Mouse (Mus musculus): Measurements from ENCODE around the gene Pex19. TPM values are rescaled to one million over a fixed set of nuclear protein-coding genes. Genes with fewer than 3 reads are reported as not detected.

The Pex19 gene
- polyA plus RNA-seq, 1 experiment from 2014 or later: 162 TPM

DNA sequence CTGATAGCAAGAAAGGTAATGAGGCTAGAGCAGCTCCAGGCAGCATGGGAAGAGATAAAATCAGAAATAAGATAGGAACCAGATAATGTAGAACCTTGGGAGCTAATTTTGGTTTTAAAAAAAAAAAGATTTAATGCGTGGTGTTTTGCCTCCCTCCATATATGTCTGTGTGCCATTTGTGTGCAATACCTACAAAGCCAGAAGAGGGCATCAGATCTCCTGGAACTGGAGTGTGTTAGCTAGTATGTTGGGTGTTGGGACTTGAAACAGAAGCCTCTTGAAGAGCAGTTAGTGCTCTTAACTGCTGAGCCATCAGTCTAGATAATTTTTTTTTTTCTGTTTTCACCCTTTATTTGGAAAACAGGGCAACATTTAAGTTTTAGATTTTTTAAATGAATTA lies 17.0 kb downstream of the Pex19 start:
- no peak overlapping the region for H3K9ac ChIP-seq (ENCODE audit: low read depth, low read length)
- no peaks in the 10 kb centered on the region for H3K9me3 ChIP-seq (replicated peaks; ENCODE audit: control insufficient read depth, low read length, poor library complexity, severe bottlenecking)
- no peaks in the 10 kb centered on the region for H3K27me3 ChIP-seq (ENCODE audit: control insufficient read depth, insufficient read depth, low read depth, low read length)
- peaks cover 4% of the 10 kb centered on the region; the same call in 1 of the 2 replicates for H3K4me1 ChIP-seq (ENCODE audit: control insufficient read depth, insufficient read depth, low read length)
- no peaks in the 10 kb centered on the region for H3K36me3 ChIP-seq (ENCODE audit: control insufficient read depth, insufficient read depth, low read length)
- ATAC-seq: no peak
- no peak overlapping the region for H3K4me2 ChIP-seq (ENCODE audit: low read length)
- H3K27ac ChIP-seq (ENCODE audit: low read length): no peak overlapping the region
- 15% methylated on average over 1 of the region's 1 CpGs for WGBS
- no peak overlapping the region for H3K4me3 ChIP-seq (ENCODE audit: low read depth, low read length)

DNA sequence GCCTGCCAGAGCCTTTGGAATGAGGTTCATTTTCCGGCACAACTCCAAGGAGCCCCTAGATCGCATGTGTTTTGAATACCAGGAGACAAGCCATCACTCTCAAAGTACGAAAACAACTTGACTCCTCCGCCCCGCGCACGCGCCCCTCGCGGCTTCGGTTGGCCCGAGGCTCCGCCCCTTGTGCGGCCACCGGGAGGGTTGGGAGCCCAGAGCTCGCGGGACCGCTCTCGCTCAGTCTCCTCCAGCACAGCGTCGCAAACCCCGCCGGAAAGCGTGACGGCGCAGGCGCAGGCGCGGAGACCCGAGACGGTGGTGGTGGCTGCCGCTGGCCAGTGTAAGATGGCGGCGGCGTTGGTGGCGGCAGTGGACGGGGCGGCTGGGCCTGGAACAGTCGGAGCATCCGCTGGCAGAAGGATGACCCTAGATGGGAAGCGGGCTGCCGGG lies 21.3 kb downstream of the Pex19 start, which contains the start of gene Dcaf8:
Gene Dcaf8, plus strand, starts transcription at position 250 of the 444 bp plus-strand sequence.
- peak within 1 kb of the TSS; percentile 92 for H3K27ac ChIP-seq (ENCODE audit: low read length)
- peak; percentile 99 for ATAC-seq
- WGBS: 0% methylated on average over 42 of the region's 42 CpGs

DNA sequence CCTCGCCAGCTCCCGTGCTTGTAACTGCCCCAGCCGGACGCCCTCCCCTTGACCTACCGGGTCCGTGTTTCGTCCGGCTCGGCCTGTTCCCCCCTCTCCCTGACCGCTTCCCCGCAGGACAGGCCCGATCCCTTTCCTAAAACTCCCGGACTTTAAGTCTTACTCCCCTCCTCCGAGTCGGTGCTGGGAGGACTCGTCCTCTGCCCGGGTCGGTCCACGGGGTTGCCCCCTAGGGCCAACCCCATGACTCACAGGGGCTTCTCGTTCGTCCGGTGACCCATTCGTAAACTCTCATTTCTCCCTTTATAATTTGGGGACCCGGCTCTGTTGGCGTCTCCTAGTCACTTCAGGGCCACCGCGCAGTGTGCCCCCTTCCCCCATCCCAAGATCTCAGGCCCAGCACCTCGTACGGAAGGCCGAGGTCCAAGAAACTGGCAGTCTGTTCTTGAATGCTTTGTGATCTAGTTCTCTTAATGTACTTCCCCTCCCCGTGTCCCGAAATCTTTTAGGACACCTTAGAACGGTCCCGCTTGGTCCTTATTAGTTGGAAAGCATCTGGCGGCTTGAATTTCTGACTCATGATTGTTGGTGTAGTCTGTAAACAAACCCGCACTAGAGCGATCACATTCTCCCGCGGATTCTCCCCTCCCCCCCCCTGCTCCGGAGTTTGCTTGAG lies 21.9 kb downstream of the Pex19 start:
- 0% methylated on average over 40 of the region's 40 CpGs for WGBS
- peak overlapping the region; percentile 92 for H3K27ac ChIP-seq (ENCODE audit: low read length)
- peak; percentile 53; the same call in 1 of the 2 replicates for ATAC-seq

More for the DNA sequence above, 21.3 kb downstream of the Pex19 start, which contains the start of gene Dcaf8:
- Histone ChIP-seq H3K9me3 (replicated peaks; ENCODE audit: control insufficient read depth, low read length, poor library complexity, severe bottlenecking) (no peaks in the 10 kb centered on the region), H3K4me3 (ENCODE audit: low read depth, low read length) (peak within 1 kb of the TSS; percentile 91), H3K4me1 (ENCODE audit: control insufficient read depth, insufficient read depth, low read length) (peaks cover 23% of the 10 kb centered on the region), H3K9ac (ENCODE audit: low read depth, low read length) (peak within 1 kb of the TSS; percentile 99), H3K36me3 (ENCODE audit: control insufficient read depth, insufficient read depth, low read length) (0 out of 2 replicates have a peak, but pooled peaks cover 2% of the 10 kb centered on the region), H3K4me2 (ENCODE audit: low read length) (peak within 1 kb of the TSS; percentile 92), H3K27me3 (ENCODE audit: control insufficient read depth, insufficient read depth, low read depth, low read length) (no peaks in the 10 kb centered on the region)

DNA sequence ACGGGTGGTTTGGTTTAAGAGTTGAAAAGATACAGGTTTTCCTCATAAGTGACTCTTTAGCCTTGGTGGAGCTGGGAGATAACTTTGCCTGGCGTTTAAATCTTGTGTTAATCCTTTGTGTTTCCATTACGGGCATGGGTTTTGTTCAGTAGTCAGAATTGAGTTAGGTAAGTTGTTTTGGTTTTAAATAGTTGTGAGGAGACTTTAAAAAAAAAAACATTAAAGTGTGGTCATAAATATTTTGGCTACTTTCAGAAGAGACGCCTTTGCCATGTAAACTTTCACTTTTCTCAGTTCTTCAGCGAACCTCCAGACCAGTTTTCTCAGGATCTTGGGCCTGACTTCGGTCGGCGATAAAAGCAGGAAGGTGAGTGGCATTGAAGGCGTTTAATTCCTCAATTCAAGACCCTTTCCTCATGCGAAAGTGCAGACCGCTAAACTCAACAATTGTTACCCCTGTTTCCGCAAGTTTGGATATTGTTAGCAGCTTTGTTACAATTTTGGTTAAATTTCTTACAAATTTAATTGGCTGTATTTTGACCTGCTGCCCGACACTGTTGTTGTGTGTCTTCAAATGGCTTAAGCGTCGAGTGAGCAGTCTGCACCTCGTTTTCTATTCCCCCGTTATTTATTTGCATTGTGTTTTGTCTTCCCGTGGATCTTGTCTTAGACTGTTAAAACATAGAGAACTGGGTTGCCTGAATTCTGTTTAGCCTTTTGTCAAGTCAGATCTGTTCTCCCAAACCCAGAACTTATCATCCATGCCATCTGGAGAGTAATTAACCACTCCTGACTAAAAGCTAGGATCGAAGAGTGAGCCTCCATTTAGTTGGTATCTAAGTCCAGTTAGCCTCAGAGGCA lies 22.6 kb downstream of the Pex19 start:
- no peak for ATAC-seq
- Histone ChIP-seq H3K4me3 (ENCODE audit: low read depth, low read length) (peak overlapping the region; percentile 91), H3K4me2 (ENCODE audit: low read length) (peak overlapping the region; percentile 92), H3K9ac (ENCODE audit: low read depth, low read length) (peak overlapping the region; percentile 99), H3K27ac (ENCODE audit: low read length) (peak overlapping the region; percentile 92), H3K9me3 (replicated peaks; ENCODE audit: control insufficient read depth, low read length, poor library complexity, severe bottlenecking) (no peaks in the 10 kb centered on the region), H3K4me1 (ENCODE audit: control insufficient read depth, insufficient read depth, low read length) (peaks cover 23% of the 10 kb centered on the region), H3K36me3 (ENCODE audit: control insufficient read depth, insufficient read depth, low read length) (peaks cover 2% of the 10 kb centered on the region; the same call in 1 of the 2 replicates), H3K27me3 (ENCODE audit: control insufficient read depth, insufficient read depth, low read depth, low read length) (no peaks in the 10 kb centered on the region)
- WGBS: 14% methylated on average over 19 of the region's 19 CpGs

More for the DNA sequence above, 21.9 kb downstream of the Pex19 start:
- peaks cover 2% of the 10 kb centered on the region; the same call in 1 of the 2 replicates for H3K36me3 ChIP-seq (ENCODE audit: control insufficient read depth, insufficient read depth, low read length)
- H3K4me1 ChIP-seq (ENCODE audit: control insufficient read depth, insufficient read depth, low read length): peaks cover 23% of the 10 kb centered on the region
- H3K4me2 ChIP-seq (ENCODE audit: low read length): peak overlapping the region; percentile 92
- no peaks in the 10 kb centered on the region for H3K27me3 ChIP-seq (ENCODE audit: control insufficient read depth, insufficient read depth, low read depth, low read length)
- H3K4me3 ChIP-seq (ENCODE audit: low read depth, low read length): peak overlapping the region; percentile 91
- H3K9me3 ChIP-seq (replicated peaks; ENCODE audit: control insufficient read depth, low read length, poor library complexity, severe bottlenecking): no peaks in the 10 kb centered on the region
- H3K9ac ChIP-seq (ENCODE audit: low read depth, low read length): peak overlapping the region; percentile 99

DNA sequence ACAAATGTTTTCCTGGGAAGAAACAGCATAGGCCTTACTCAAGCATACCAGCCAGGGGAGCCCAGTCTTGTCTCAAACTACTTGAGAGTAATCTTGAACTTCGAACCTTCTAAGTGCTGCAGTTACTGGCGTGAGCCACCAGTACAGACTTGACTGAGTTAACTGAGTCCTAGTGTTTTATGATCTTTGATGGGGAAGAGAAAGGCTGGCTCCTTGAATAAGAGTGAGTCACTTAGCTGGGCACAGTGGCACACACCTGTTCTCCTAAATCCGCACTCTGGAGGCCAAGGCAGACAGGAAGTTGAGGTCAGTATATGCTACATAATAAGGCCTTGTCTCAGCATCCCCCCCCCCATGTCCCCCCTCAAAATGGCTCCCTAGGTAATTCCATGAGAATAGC lies 28.0 kb downstream of the Pex19 start:
- no peak for ATAC-seq
- no peak overlapping the region for H3K4me2 ChIP-seq (ENCODE audit: low read length)
- no peaks in the 10 kb centered on the region for H3K9me3 ChIP-seq (replicated peaks; ENCODE audit: control insufficient read depth, low read length, poor library complexity, severe bottlenecking)
- 98% methylated on average over 3 of the region's 3 CpGs for WGBS
- no peaks in the 10 kb centered on the region for H3K27me3 ChIP-seq (ENCODE audit: control insufficient read depth, insufficient read depth, low read depth, low read length)
- H3K27ac ChIP-seq (ENCODE audit: low read length): no peak overlapping the region
- H3K4me1 ChIP-seq (ENCODE audit: control insufficient read depth, insufficient read depth, low read length): peaks cover 10% of the 10 kb centered on the region
- no peak overlapping the region for H3K4me3 ChIP-seq (ENCODE audit: low read depth, low read length)
- H3K36me3 ChIP-seq (ENCODE audit: control insufficient read depth, insufficient read depth, low read length): peaks cover 4% of the 10 kb centered on the region; the same call in 1 of the 2 replicates
- H3K9ac ChIP-seq (ENCODE audit: low read depth, low read length): no peak overlapping the region

DNA sequence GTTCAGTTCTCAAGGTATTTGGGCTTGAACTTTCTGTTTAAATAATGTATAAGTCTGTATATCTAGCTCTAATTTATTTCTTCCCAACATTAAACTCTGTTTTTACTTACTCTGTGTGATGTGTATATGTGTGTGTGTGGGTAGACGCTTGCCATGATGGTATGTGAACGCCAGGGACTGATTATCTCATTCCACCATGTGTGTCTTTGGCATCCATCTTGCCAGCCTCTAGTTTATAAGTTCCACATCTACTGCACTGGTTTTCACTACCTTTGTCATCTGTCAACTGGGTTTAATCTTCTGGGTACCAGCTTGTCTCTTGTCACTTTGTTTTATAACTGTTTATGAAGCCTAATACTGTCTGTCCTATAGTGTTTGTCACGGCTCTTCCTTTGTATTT lies 29.0 kb downstream of the Pex19 start:
- ATAC-seq: no peak
- Histone ChIP-seq H3K27ac (ENCODE audit: low read length) (no peak overlapping the region), H3K4me2 (ENCODE audit: low read length) (no peak overlapping the region), H3K9me3 (replicated peaks; ENCODE audit: control insufficient read depth, low read length, poor library complexity, severe bottlenecking) (no peaks in the 10 kb centered on the region), H3K4me1 (ENCODE audit: control insufficient read depth, insufficient read depth, low read length) (peaks cover 4% of the 10 kb centered on the region), H3K27me3 (ENCODE audit: control insufficient read depth, insufficient read depth, low read depth, low read length) (no peaks in the 10 kb centered on the region), H3K4me3 (ENCODE audit: low read depth, low read length) (no peak overlapping the region), H3K9ac (ENCODE audit: low read depth, low read length) (no peak overlapping the region), H3K36me3 (ENCODE audit: control insufficient read depth, insufficient read depth, low read length) (peaks cover 4% of the 10 kb centered on the region; the same call in 1 of the 2 replicates)
- 91% methylated on average over 3 of the region's 3 CpGs for WGBS

DNA sequence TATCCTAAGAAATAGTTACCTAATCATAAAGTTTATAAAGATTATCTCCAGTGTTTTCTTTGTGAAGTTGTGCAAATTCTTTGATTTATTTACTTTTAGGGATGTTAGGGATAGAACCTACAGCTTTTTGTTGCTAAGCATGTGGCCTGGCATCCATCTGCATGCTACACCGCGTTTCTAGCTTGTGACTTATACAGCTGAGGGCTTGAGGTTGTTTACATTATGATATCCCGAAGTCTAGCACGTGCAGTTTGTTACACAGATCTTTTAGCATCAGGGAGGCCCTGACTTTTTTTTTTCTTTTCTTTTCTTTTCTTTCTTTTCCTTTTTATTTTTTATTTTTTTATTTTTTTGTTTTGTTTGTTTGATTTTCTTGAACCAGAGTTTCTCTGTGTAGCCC lies 33.4 kb downstream of the Pex19 start:
- H3K27ac ChIP-seq (ENCODE audit: low read length): no peak overlapping the region
- H3K27me3 ChIP-seq (ENCODE audit: control insufficient read depth, insufficient read depth, low read depth, low read length): no peaks in the 10 kb centered on the region
- no peak overlapping the region for H3K4me3 ChIP-seq (ENCODE audit: low read depth, low read length)
- no peaks in the 10 kb centered on the region; the same call in 1 of the 2 replicates for H3K4me1 ChIP-seq (ENCODE audit: control insufficient read depth, insufficient read depth, low read length)
- 77% methylated on average over 4 of the region's 4 CpGs for WGBS
- peaks cover 2% of the 10 kb centered on the region; the same call in 1 of the 2 replicates for H3K36me3 ChIP-seq (ENCODE audit: control insufficient read depth, insufficient read depth, low read length)
- H3K4me2 ChIP-seq (ENCODE audit: low read length): no peak overlapping the region
- no peaks in the 10 kb centered on the region for H3K9me3 ChIP-seq (replicated peaks; ENCODE audit: control insufficient read depth, low read length, poor library complexity, severe bottlenecking)
- ATAC-seq: no peak
- H3K9ac ChIP-seq (ENCODE audit: low read depth, low read length): no peak overlapping the region

DNA sequence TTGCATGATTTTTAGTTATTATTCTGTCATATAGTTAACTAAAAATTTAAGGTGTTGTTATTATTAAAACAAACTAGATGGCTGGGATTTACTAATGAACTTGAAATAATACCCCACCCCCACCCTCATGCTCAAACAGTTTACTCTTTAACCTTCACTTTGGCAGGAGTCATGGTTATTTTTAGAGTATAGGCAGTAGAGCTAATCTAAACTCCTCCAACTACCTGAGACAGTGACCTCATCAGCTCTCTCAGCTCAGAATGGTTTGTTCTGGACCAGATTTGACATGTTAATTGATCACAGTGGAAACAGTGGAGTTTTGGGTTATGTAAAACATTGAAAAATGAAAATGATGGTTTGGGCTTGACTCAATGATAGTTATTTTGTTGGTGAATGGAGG lies 34.0 kb downstream of the Pex19 start:
- no peak overlapping the region for H3K4me3 ChIP-seq (ENCODE audit: low read depth, low read length)
- H3K9ac ChIP-seq (ENCODE audit: low read depth, low read length): no peak overlapping the region
- ATAC-seq: no peak
- H3K36me3 ChIP-seq (ENCODE audit: control insufficient read depth, insufficient read depth, low read length): peaks cover 2% of the 10 kb centered on the region; the same call in 1 of the 2 replicates
- H3K4me2 ChIP-seq (ENCODE audit: low read length): no peak overlapping the region
- no peaks in the 10 kb centered on the region for H3K27me3 ChIP-seq (ENCODE audit: control insufficient read depth, insufficient read depth, low read depth, low read length)
- no peaks in the 10 kb centered on the region for H3K9me3 ChIP-seq (replicated peaks; ENCODE audit: control insufficient read depth, low read length, poor library complexity, severe bottlenecking)
- H3K4me1 ChIP-seq (ENCODE audit: control insufficient read depth, insufficient read depth, low read length): no peaks in the 10 kb centered on the region; the same call in 1 of the 2 replicates
- no peak overlapping the region for H3K27ac ChIP-seq (ENCODE audit: low read length)
